Comparison of ENCODE assay signal across 25 mouse cellular contexts in the genomic region with DNA sequence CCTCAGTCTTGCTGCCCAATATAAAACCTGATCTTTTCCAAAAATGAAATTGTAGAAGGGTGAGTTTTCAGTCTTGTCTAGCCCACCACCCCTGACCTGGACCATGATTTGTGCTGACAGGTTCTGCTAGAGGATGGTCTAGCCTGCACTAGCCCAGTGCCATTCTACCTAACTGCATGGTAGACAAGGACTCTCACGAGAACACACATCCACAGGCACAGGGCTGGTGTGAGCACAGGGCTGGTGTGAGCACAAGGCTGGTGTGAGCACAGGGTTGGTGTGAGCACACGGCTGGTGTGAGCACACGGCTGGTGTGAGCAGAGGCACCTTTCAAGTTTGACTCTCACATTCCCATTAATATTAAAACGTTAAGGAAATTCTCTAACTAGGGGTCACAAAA. TPM values are rescaled to one million over a fixed set of nuclear protein-coding genes. Genes with fewer than 3 reads are reported as not detected.
DNase-seq lines count a peak whose midpoint lies in the region; TF ChIP-seq lines count a peak whose summit lies in the region.
"Had no signal": no experiment of that assay in that cellular context is flagged by ENCODE, and none has a peak within 500 bp of the region (broad histone marks: within the 10 kb centered on the region; RNA-seq: fewer than 3 reads in every experiment).

No protein-coding gene starts in this region.

- no peak overlapping the region for H3K4me3 ChIP-seq in heart, embryonic 10.5 days
- H3K4me3 ChIP-seq in bone marrow, adult 2 months (replicated peaks; ENCODE audit: control insufficient read depth, low read depth, low read length) = no peak overlapping the region
- H3K4me3 ChIP-seq in brown adipose tissue, adult 24 weeks (ENCODE audit: insufficient read depth, low read depth, low read length) = no peak overlapping the region
- H3K4me3 ChIP-seq: embryonic facial prominence, embryonic 13.5 days; embryonic facial prominence, embryonic 15.5 days; erythroblast, embryonic 14.5 days; forebrain, embryonic 13.5 days; forebrain, embryonic 15.5 days had no signal

- no peak for TF ChIP-seq CTCF in bone marrow, adult 2 months (IDR thresholded peaks at IDR 0.05; ENCODE audit: control insufficient read depth, insufficient read depth, low read length)

- peak; percentile 61 for DNase-seq in heart, embryonic 10.5 days (ENCODE audit: low spot score)
- no peak for DNase-seq in heart, adult 9 months (ENCODE audit: low spot score in 2 of 2)
- DNase-seq in urinary bladder, adult 18-20 months (ENCODE audit: low spot score in 2 of 2) = no peak
- DNase-seq in lung, adult 18-20 months = no peak
- DNase-seq: adrenal gland, adult 2 months; adrenal gland, postnatal 10 days; adrenal gland, postnatal 25 days; cerebellum, adult 11 months; cerebellum, adult 18-20 months; cerebellum, adult 8-10 months; cerebellum, adult 9-11 months; cerebellum, postnatal 14 days; cerebellum, postnatal 36 days; embryo, embryonic 11 days; forebrain, postnatal 0 days had no signal

- no peaks in the 10 kb centered on the region for H3K36me3 ChIP-seq in heart, embryonic 10.5 days
- H3K36me3 ChIP-seq: embryonic facial prominence, embryonic 13.5 days; embryonic facial prominence, embryonic 15.5 days; forebrain, embryonic 15.5 days had no signal

- no peaks in the 10 kb centered on the region for H3K9me3 ChIP-seq in heart, embryonic 10.5 days
- H3K9me3 ChIP-seq: embryonic facial prominence, embryonic 13.5 days; embryonic facial prominence, embryonic 15.5 days; forebrain, embryonic 13.5 days; forebrain, embryonic 15.5 days had no signal

- H3K27ac ChIP-seq in heart, embryonic 10.5 days = no peak overlapping the region
- no peak overlapping the region for H3K27ac ChIP-seq in bone marrow, adult 2 months (ENCODE audit: control insufficient read depth, insufficient read depth, low read depth, low read length, poor library complexity)
- peak overlapping the region; percentile 39; the same call in 1 of the 2 replicates for H3K27ac ChIP-seq in brown adipose tissue, adult 24 weeks (replicated peaks; ENCODE audit: low read depth, low read length)
- H3K27ac ChIP-seq: embryonic facial prominence, embryonic 13.5 days; embryonic facial prominence, embryonic 15.5 days; forebrain, embryonic 13.5 days; forebrain, embryonic 15.5 days had no signal

- H3K27me3 ChIP-seq in heart, embryonic 10.5 days (ENCODE audit: insufficient read depth, poor library complexity, severe bottlenecking) = peaks cover 10% of the 10 kb centered on the region
- H3K27me3 ChIP-seq: embryonic facial prominence, embryonic 13.5 days; embryonic facial prominence, embryonic 15.5 days; forebrain, embryonic 13.5 days; forebrain, embryonic 15.5 days had no signal

- 72% methylated on average over 4 of the region's 4 CpGs for WGBS in heart, embryonic 10.5 days
- WGBS in bone marrow, adult 2 months = 73% methylated on average over 4 of the region's 4 CpGs

- TF ChIP-seq POLR2A in bone marrow, adult 2 months (IDR thresholded peaks at IDR 0.05; ENCODE audit: borderline replicate concordance, control insufficient read depth, low read depth, low read length) = 0 out of 2 replicates have a peak, but pooled peaks have one; percentile 4

- H3K4me1 ChIP-seq in heart, embryonic 10.5 days = no peaks in the 10 kb centered on the region
- H3K4me1 ChIP-seq in bone marrow, adult 2 months (ENCODE audit: control insufficient read depth, insufficient read depth, low read length) = no peaks in the 10 kb centered on the region
- peaks cover 2% of the 10 kb centered on the region; the same call in 1 of the 2 replicates for H3K4me1 ChIP-seq in brown adipose tissue, adult 24 weeks (ENCODE audit: control insufficient read depth, insufficient read depth, insufficient read length, low read length)
- H3K4me1 ChIP-seq: embryonic facial prominence, embryonic 13.5 days; embryonic facial prominence, embryonic 15.5 days; forebrain, embryonic 13.5 days; forebrain, embryonic 15.5 days had no signal

RNA-seq across cellular contexts. Expression of a gene that starts 3.2 kb away (rescaled TPM):
- not detected in 2 replicates for polyA plus RNA-seq in heart, embryonic 10.5 days (2016; fragmentation: Nextera tagmentation; extraction: Ambion mirVana)
- polyA plus RNA-seq in bone marrow, adult 2 months (2011; ENCODE audit: insufficient read depth, insufficient read length, low replicate concordance, missing spikeins) = not detected in 2 replicates
- not detected in 2 replicates for polyA plus RNA-seq in brown adipose tissue, adult 24 weeks (2012; ENCODE audit: insufficient read depth, insufficient read length, missing spikeins)
- polyA plus RNA-seq: adrenal gland, adult 2 months; C2C12; embryonic facial prominence, embryonic 11.5 days; embryonic facial prominence, embryonic 13.5 days; embryonic facial prominence, embryonic 15.5 days; erythroblast, embryonic 14.5 days; forebrain, embryonic 11.5 days; forebrain, embryonic 13.5 days; forebrain, embryonic 15.5 days; forebrain, postnatal 0 days had no signal

RNA-seq across cellular contexts. Expression of a gene that starts 19.0 kb away (rescaled TPM):
- 51.5 and 71.7 TPM in 2 replicates for polyA plus RNA-seq in heart, embryonic 10.5 days (2016; fragmentation: Nextera tagmentation; extraction: Ambion mirVana)
- 6.8 and 12.3 TPM in 2 replicates for polyA plus RNA-seq in bone marrow, adult 2 months (2011; ENCODE audit: insufficient read depth, insufficient read length, low replicate concordance, missing spikeins)
- 91.1 and 93.4 TPM in 2 replicates for polyA plus RNA-seq in brown adipose tissue, adult 24 weeks (2012; ENCODE audit: insufficient read depth, insufficient read length, missing spikeins)

RNA-seq across cellular contexts. Expression of a gene that starts 20.8 kb away (rescaled TPM):
- 8.1 and 12.1 TPM in 2 replicates for polyA plus RNA-seq in heart, embryonic 10.5 days (2016; fragmentation: Nextera tagmentation; extraction: Ambion mirVana)
- polyA plus RNA-seq in bone marrow, adult 2 months (2011; ENCODE audit: insufficient read depth, insufficient read length, low replicate concordance, missing spikeins) = 17.1 TPM in 2 replicates
- polyA plus RNA-seq in brown adipose tissue, adult 24 weeks (2012; ENCODE audit: insufficient read depth, insufficient read length, missing spikeins) = 2.4 and 4.6 TPM in 2 replicates

RNA-seq across cellular contexts. Expression of a gene that starts 58.3 kb away (rescaled TPM):
- 0.20 and 0.23 TPM in 2 replicates for polyA plus RNA-seq in heart, embryonic 10.5 days (2016; fragmentation: Nextera tagmentation; extraction: Ambion mirVana)
- polyA plus RNA-seq in bone marrow, adult 2 months (2011; ENCODE audit: insufficient read depth, insufficient read length, low replicate concordance, missing spikeins) = 1.7 and 2.6 TPM in 2 replicates
- polyA plus RNA-seq in brown adipose tissue, adult 24 weeks (2012; ENCODE audit: insufficient read depth, insufficient read length, missing spikeins) = 7.2 TPM in 2 replicates
- polyA plus RNA-seq: erythroblast, embryonic 14.5 days; forebrain, embryonic 13.5 days had no signal
